Mouse (Mus musculus): ENCODE measurements around the gene Krtap17-1. TPM values are rescaled to one million over a fixed set of nuclear protein-coding genes. Genes with fewer than 3 reads are reported as not detected.

The Krtap17-1 gene
- total and polyA plus RNA-seq, 3 experiments, result not detected

- no peak overlapping the region for H3K27ac ChIP-seq (ENCODE audit: control insufficient read depth, low read depth, low read length)
- no peaks in the 10 kb centered on the region for H3K4me1 ChIP-seq (ENCODE audit: control insufficient read depth in 1 of 2, insufficient read depth in 2 of 2, low read length in 2 of 2)
- no peak for DNase-seq (ENCODE audit: low read depth, low spot score)
- no peaks in the 10 kb centered on the region for H3K36me3 ChIP-seq (ENCODE audit: control insufficient read depth in 1 of 2, insufficient read depth in 2 of 2, low read length in 2 of 2)
- H3K27me3 ChIP-seq (ENCODE audit: control insufficient read depth in 1 of 2, insufficient read depth in 2 of 2, low read length in 2 of 2), result no peaks in the 10 kb centered on the region
- H3K4me3 ChIP-seq (ENCODE audit: control insufficient read depth in 1 of 2, insufficient read depth in 1 of 2, low read depth in 2 of 2, low read length in 2 of 2), result no peak overlapping the region
- H3K79me2 ChIP-seq (ENCODE audit: control insufficient read depth, insufficient read depth, low read length, poor library complexity), result no peaks in the 10 kb centered on the region
- no peak overlapping the region for H3K9ac ChIP-seq (ENCODE audit: control insufficient read depth, low read depth, low read length, poor library complexity, severe bottlenecking)
- TF ChIP-seq NRF1 (IDR thresholded peaks at IDR 0.05; ENCODE audit: insufficient read depth, low read depth, low read length, poor library complexity, severe bottlenecking) (no peak), ZNF384 (IDR thresholded peaks at IDR 0.05; ENCODE audit: low read depth, low read length) (no peak)
- no peaks in the 10 kb centered on the region for H3K9me3 ChIP-seq (replicated peaks; ENCODE audit: insufficient read depth, low read length)
Measured at GRCm38 (mm10) chr11:100010682-100011081, 16.9 kb upstream of the Krtap17-1 start.

GRCm38 (mm10) chr11:100008336-100008735 is 14.5 kb upstream of the Krtap17-1 start:
- Histone ChIP-seq H3K36me3 (ENCODE audit: control insufficient read depth in 1 of 2, insufficient read depth in 2 of 2, low read length in 2 of 2) (no peaks in the 10 kb centered on the region), H3K4me3 (ENCODE audit: control insufficient read depth in 1 of 2, insufficient read depth in 1 of 2, low read depth in 2 of 2, low read length in 2 of 2) (no peak overlapping the region), H3K4me1 (ENCODE audit: control insufficient read depth in 1 of 2, insufficient read depth in 2 of 2, low read length in 2 of 2) (no peaks in the 10 kb centered on the region), H3K27ac (ENCODE audit: control insufficient read depth, low read depth, low read length) (no peak overlapping the region), H3K9me3 (replicated peaks; ENCODE audit: insufficient read depth, low read length) (no peaks in the 10 kb centered on the region), H3K27me3 (ENCODE audit: control insufficient read depth in 1 of 2, insufficient read depth in 2 of 2, low read length in 2 of 2) (no peaks in the 10 kb centered on the region), H3K9ac (ENCODE audit: control insufficient read depth, low read depth, low read length, poor library complexity, severe bottlenecking) (no peak overlapping the region), H3K79me2 (ENCODE audit: control insufficient read depth, insufficient read depth, low read length, poor library complexity) (no peaks in the 10 kb centered on the region)
- TF ChIP-seq CHD2 (IDR thresholded peaks at IDR 0.05; ENCODE audit: low read length), result no peak
- no peak for TF ChIP-seq ZNF384 (IDR thresholded peaks at IDR 0.05; ENCODE audit: low read depth, low read length)
- no peak for TF ChIP-seq POLR2AphosphoS5 (IDR thresholded peaks at IDR 0.05; ENCODE audit: borderline replicate concordance, low read depth, low read length)
- no peak for TF ChIP-seq TCF12 (IDR thresholded peaks at IDR 0.05; ENCODE audit: low read depth, low read length)
- DNase-seq (ENCODE audit: low read depth, low spot score), result no peak

- no peaks in the 10 kb centered on the region for H3K27me3 ChIP-seq (ENCODE audit: control insufficient read depth in 1 of 2, insufficient read depth in 2 of 2, low read length in 2 of 2)
- no peak for TF ChIP-seq ETS1 (IDR thresholded peaks at IDR 0.05; ENCODE audit: low read depth, low read length)
- no peak for TF ChIP-seq MXI1 (IDR thresholded peaks at IDR 0.05; ENCODE audit: low read depth, low read length)
- TF ChIP-seq KAT2A (conservative IDR thresholded peaks at IDR 0.05; ENCODE audit: low read depth, low read length), result no peak
- TF ChIP-seq CTCF (IDR thresholded peaks at IDR 0.05 in 2 of 3, conservative IDR thresholded peaks at IDR 0.05 in 1 of 3; ENCODE audit: control insufficient read depth in 1 of 3, insufficient read depth in 1 of 3, low read depth in 2 of 3, low read length in 3 of 3, poor library complexity in 1 of 3, severe bottlenecking in 1 of 3), result peak; percentile 42 to 52 (median 52)
- TF ChIP-seq SMC3 (IDR thresholded peaks at IDR 0.05; ENCODE audit: low read depth, low read length), result peak; percentile 28
- peak; percentile 5; the same call in 1 of the 2 replicates for TF ChIP-seq RAD21 (IDR thresholded peaks at IDR 0.05; ENCODE audit: low read depth, low read length)
- no peak for TF ChIP-seq NELFE (IDR thresholded peaks at IDR 0.05; ENCODE audit: low read depth, low read length)
- no peak for TF ChIP-seq MAX (IDR thresholded peaks at IDR 0.05; ENCODE audit: low read length)
- no peak for TF ChIP-seq E2F4 (IDR thresholded peaks at IDR 0.05; ENCODE audit: borderline replicate concordance, low read depth, low read length)
- no peak for TF ChIP-seq EP300 (IDR thresholded peaks at IDR 0.05; ENCODE audit: low read depth in 1 of 2, low read length in 2 of 2)
Measured at GRCm38 (mm10) chr11:100006624-100007023, 12.8 kb upstream of the Krtap17-1 start.

More at GRCm38 (mm10) chr11:100006624-100007023, 12.8 kb upstream of the Krtap17-1 start:
- DNase-seq (ENCODE audit: low read depth, low spot score), result peak; percentile 32
- Histone ChIP-seq H3K4me1 (ENCODE audit: control insufficient read depth in 1 of 2, insufficient read depth in 2 of 2, low read length in 2 of 2) (no peaks in the 10 kb centered on the region), H3K9me3 (replicated peaks; ENCODE audit: insufficient read depth, low read length) (no peaks in the 10 kb centered on the region), H3K79me2 (ENCODE audit: control insufficient read depth, insufficient read depth, low read length, poor library complexity) (no peaks in the 10 kb centered on the region), H3K4me3 (ENCODE audit: control insufficient read depth in 1 of 2, insufficient read depth in 1 of 2, low read depth in 2 of 2, low read length in 2 of 2) (no peak overlapping the region), H3K36me3 (ENCODE audit: control insufficient read depth in 1 of 2, insufficient read depth in 2 of 2, low read length in 2 of 2) (no peaks in the 10 kb centered on the region), H3K27ac (ENCODE audit: control insufficient read depth, low read depth, low read length) (no peak overlapping the region), H3K9ac (ENCODE audit: control insufficient read depth, low read depth, low read length, poor library complexity, severe bottlenecking) (no peak overlapping the region)
